Mouse (Mus musculus) mature B cell (primary cell): ENCODE data around the gene Serpina3a.

Experiments
- in situ Hi-C: fragments of 300-500 bp; cut with MboI; formaldehyde crosslinking; loops from 2 replicates; pipeline ENCODE4 v1.14.3; 2019

The Serpina3a gene

GRCm38 (mm10) chr12:104142427-104142826 lies 29.9 kb downstream of the Serpina3a start:
- in situ Hi-C loops = no loop called here

- in situ Hi-C loops = no loop called here
Measured at GRCm38 (mm10) chr12:104143286-104143685, 30.8 kb downstream of the Serpina3a start.

DNA sequence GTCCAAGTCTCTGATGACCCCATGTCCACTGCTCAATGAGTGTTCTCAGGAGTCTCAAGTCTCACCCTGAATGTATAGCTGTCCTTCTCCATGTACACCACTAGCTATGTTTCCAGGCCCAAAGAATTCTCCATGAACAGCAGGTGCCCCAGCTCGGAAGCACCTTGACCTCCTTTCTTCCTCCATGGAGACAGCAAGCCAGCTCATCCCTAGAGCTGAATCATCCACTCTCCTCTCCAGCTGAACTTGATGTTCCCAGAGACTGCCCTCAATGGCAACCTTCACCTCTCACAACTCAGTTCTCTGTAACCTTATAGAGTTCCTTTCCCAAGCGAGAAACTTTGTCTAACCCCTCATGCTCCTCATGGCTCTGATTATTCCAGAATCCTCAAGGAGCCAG lies 33.0 kb downstream of the Serpina3a start:
- in situ Hi-C loops = no loop called here

- in situ Hi-C loops = no loop called here
Measured at GRCm38 (mm10) chr12:104151989-104152388, 39.5 kb downstream of the Serpina3a start.

DNA sequence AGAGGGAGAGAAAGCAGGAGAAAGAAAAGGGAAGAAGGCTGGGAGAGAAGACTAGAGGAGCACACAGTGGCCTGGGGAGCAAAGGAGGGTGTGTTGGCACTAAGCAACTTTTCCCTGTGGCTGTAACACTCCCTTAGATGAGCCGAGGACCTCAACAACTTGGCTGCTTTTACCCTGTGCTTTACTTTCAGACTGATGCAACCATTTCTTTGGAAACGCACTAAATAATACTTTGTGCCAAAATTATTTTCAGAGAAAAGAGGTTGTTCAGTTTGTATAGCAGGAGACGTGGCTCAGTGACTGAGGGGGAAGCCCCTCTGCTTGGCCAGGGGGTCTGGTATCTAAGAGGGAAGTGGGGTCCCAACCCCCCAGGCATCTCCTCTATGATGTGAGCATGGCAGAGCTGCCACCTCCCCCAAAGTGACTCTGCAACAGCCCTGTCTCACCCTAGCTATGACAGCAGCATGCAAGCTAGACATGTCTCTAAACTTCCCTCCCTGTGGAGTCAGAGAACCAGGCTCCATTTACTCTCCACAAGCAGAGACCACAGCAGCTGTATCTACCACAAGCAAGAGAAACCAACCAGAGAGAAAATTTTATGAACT lies 40.6 kb downstream of the Serpina3a start:
- in situ Hi-C loops = no loop called here

GRCm38 (mm10) chr12:104153656-104154055 lies 41.1 kb downstream of the Serpina3a start, which contains the start of gene Serpina3c:
Gene Serpina3c, minus strand, starts transcription at chr12:104153870.
- in situ Hi-C loops = no loop called here
